21 mouse cellular contexts compared by ENCODE assay signal in genomic region chr8:70730956-70731355, GRCm38 (mm10). TPM values are rescaled to one million over a fixed set of nuclear protein-coding genes. Genes with fewer than 3 reads are reported as not detected.
DNase-seq lines count a peak whose midpoint lies in the region; ATAC-seq and TF ChIP-seq lines count a peak whose summit lies in the region.
"Had no signal": no experiment of that assay in that cellular context is flagged by ENCODE, and none has a peak within 500 bp of the region (broad histone marks: within the 10 kb centered on the region; RNA-seq: fewer than 3 reads in every experiment).

No protein-coding gene starts in this region.

- H3K4me1 ChIP-seq in forebrain, embryonic 11.5 days (replicated peaks; ENCODE audit: control insufficient read depth, insufficient read depth, low read length), result no peaks in the 10 kb centered on the region
- 0 out of 2 replicates have a peak, but pooled peaks cover 4% of the 10 kb centered on the region for H3K4me1 ChIP-seq in forebrain, embryonic 15.5 days
- H3K4me1 ChIP-seq in liver, postnatal 0 days (ENCODE audit: insufficient read depth), result peaks cover 5% of the 10 kb centered on the region
- H3K4me1 ChIP-seq in liver, embryonic 11.5 days (replicated peaks; ENCODE audit: control insufficient read depth, insufficient read depth, low read length), result peaks cover 6% of the 10 kb centered on the region
- H3K4me1 ChIP-seq in midbrain, postnatal 0 days (ENCODE audit: insufficient read depth, low read length), result no peaks in the 10 kb centered on the region

- peak; percentile 27; the same call in 1 of the 2 replicates for TF ChIP-seq CTCF in liver, postnatal 0 days (IDR thresholded peaks at IDR 0.05; ENCODE audit: low read depth)
- TF ChIP-seq CTCF in midbrain, postnatal 0 days (IDR thresholded peaks at IDR 0.05), result no peak

- no peak overlapping the region for H3K27ac ChIP-seq in forebrain, embryonic 11.5 days (ENCODE audit: low read depth, low read length)
- H3K27ac ChIP-seq in forebrain, embryonic 15.5 days (replicated peaks), result no peak overlapping the region
- peak overlapping the region; percentile 29; the same call in 1 of the 2 replicates for H3K27ac ChIP-seq in liver, postnatal 0 days (ENCODE audit: low read depth)
- no peak overlapping the region for H3K27ac ChIP-seq in liver, embryonic 11.5 days (ENCODE audit: low read depth, low read length)
- H3K27ac ChIP-seq in midbrain, postnatal 0 days (ENCODE audit: low read depth, low read length), result no peak overlapping the region
- H3K27ac ChIP-seq: embryonic facial prominence, embryonic 13.5 days; layer of hippocampus, adult 2 months; midbrain, embryonic 13.5 days had no signal

- H3K9ac ChIP-seq in forebrain, embryonic 11.5 days (ENCODE audit: low read length), result no peak overlapping the region
- H3K9ac ChIP-seq in forebrain, embryonic 15.5 days (replicated peaks), result no peak overlapping the region
- H3K9ac ChIP-seq in liver, postnatal 0 days (replicated peaks), result no peak overlapping the region
- no peak overlapping the region for H3K9ac ChIP-seq in liver, embryonic 11.5 days (ENCODE audit: low read depth, low read length)
- no peak overlapping the region for H3K9ac ChIP-seq in midbrain, postnatal 0 days (replicated peaks; ENCODE audit: low read length, poor library complexity, severe bottlenecking)
- H3K9ac ChIP-seq: embryonic facial prominence, embryonic 13.5 days; heart, embryonic 12.5 days; midbrain, embryonic 13.5 days had no signal

- WGBS in forebrain, embryonic 11.5 days, result 80% methylated on average over 4 of the region's 4 CpGs
- WGBS in forebrain, embryonic 15.5 days, result 89% methylated on average over 4 of the region's 4 CpGs
- WGBS in liver, postnatal 0 days (ENCODE audit: insufficient replicate concordance), result 53% methylated on average over 4 of the region's 4 CpGs
- WGBS in liver, embryonic 11.5 days, result 76% methylated on average over 4 of the region's 4 CpGs
- WGBS in midbrain, postnatal 0 days, result 84% methylated on average over 4 of the region's 4 CpGs

- no peak for TF ChIP-seq EP300 in liver, postnatal 0 days (IDR thresholded peaks at IDR 0.05; ENCODE audit: low read depth)

- H3K4me3 ChIP-seq in forebrain, embryonic 11.5 days (ENCODE audit: low read depth, low read length), result no peak overlapping the region
- H3K4me3 ChIP-seq in forebrain, embryonic 15.5 days, result no peak overlapping the region
- H3K4me3 ChIP-seq in liver, postnatal 0 days (ENCODE audit: low read depth, low read length), result no peak overlapping the region
- no peak overlapping the region for H3K4me3 ChIP-seq in liver, embryonic 11.5 days (ENCODE audit: low read depth, low read length)
- no peak overlapping the region for H3K4me3 ChIP-seq in midbrain, postnatal 0 days (ENCODE audit: low read depth, low read length)
- H3K4me3 ChIP-seq: layer of hippocampus, adult 2 months; midbrain, embryonic 13.5 days had no signal

- H3K4me2 ChIP-seq in forebrain, embryonic 11.5 days (ENCODE audit: low read depth, low read length, severe bottlenecking), result no peak overlapping the region
- H3K4me2 ChIP-seq in forebrain, embryonic 15.5 days (replicated peaks), result no peak overlapping the region
- H3K4me2 ChIP-seq in liver, postnatal 0 days (ENCODE audit: low read depth, low read length), result no peak overlapping the region
- H3K4me2 ChIP-seq in liver, embryonic 11.5 days, result no peak overlapping the region
- no peak overlapping the region for H3K4me2 ChIP-seq in midbrain, postnatal 0 days (ENCODE audit: low read depth, low read length, poor library complexity, severe bottlenecking)
- H3K4me2 ChIP-seq: midbrain, embryonic 13.5 days had no signal

- peak; percentile 41 for DNase-seq in forebrain, embryonic 11.5 days (ENCODE audit: low spot score)
- DNase-seq in liver, postnatal 0 days, result peak; percentile 51
- no peak for DNase-seq in liver, embryonic 11.5 days (ENCODE audit: low spot score)
- DNase-seq in B cell, adult 2 months, result peak; percentile 54 to 65
- DNase-seq in midbrain, postnatal 0 days (ENCODE audit: low spot score), result no peak
- DNase-seq in ovary, postnatal 10 days (ENCODE audit: low spot score), result no peak
- DNase-seq: adrenal gland, postnatal 14 days; cerebellum, adult 2 months; kidney, adult 18-20 months; kidney, postnatal 10 days; left cerebral cortex, postnatal 4 days; thymus, postnatal 4 days had no signal

- H3K36me3 ChIP-seq in forebrain, embryonic 11.5 days (ENCODE audit: control insufficient read depth, insufficient read depth, low read length), result no peaks in the 10 kb centered on the region
- H3K36me3 ChIP-seq in forebrain, embryonic 15.5 days, result no peaks in the 10 kb centered on the region
- no peaks in the 10 kb centered on the region for H3K36me3 ChIP-seq in liver, postnatal 0 days (replicated peaks; ENCODE audit: insufficient read depth, low read length)
- no peaks in the 10 kb centered on the region for H3K36me3 ChIP-seq in liver, embryonic 11.5 days (ENCODE audit: control insufficient read depth, insufficient read depth, low read length)
- no peaks in the 10 kb centered on the region for H3K36me3 ChIP-seq in midbrain, postnatal 0 days (ENCODE audit: insufficient read depth, low read length)
- H3K36me3 ChIP-seq: embryonic facial prominence, embryonic 13.5 days; heart, embryonic 12.5 days; midbrain, embryonic 13.5 days had no signal

- H3K9me3 ChIP-seq in forebrain, embryonic 11.5 days (ENCODE audit: control insufficient read depth, low read length), result no peaks in the 10 kb centered on the region
- no peaks in the 10 kb centered on the region for H3K9me3 ChIP-seq in forebrain, embryonic 15.5 days
- no peaks in the 10 kb centered on the region for H3K9me3 ChIP-seq in liver, postnatal 0 days (ENCODE audit: low read length)
- no peaks in the 10 kb centered on the region for H3K9me3 ChIP-seq in liver, embryonic 11.5 days (ENCODE audit: control insufficient read depth, low read length)
- H3K9me3 ChIP-seq in midbrain, postnatal 0 days (ENCODE audit: low read length), result no peaks in the 10 kb centered on the region
- H3K9me3 ChIP-seq: embryonic facial prominence, embryonic 13.5 days; heart, embryonic 12.5 days; midbrain, embryonic 13.5 days had no signal

- H3K27me3 ChIP-seq in forebrain, embryonic 11.5 days (ENCODE audit: control insufficient read depth, insufficient read depth, low read length), result peaks cover 24% of the 10 kb centered on the region
- H3K27me3 ChIP-seq in forebrain, embryonic 15.5 days, result peaks cover 30% of the 10 kb centered on the region
- peaks cover 16% of the 10 kb centered on the region; the same call in 1 of the 2 replicates for H3K27me3 ChIP-seq in liver, postnatal 0 days (ENCODE audit: insufficient read depth, low read length)
- peaks cover 52% of the 10 kb centered on the region for H3K27me3 ChIP-seq in liver, embryonic 11.5 days (replicated peaks; ENCODE audit: control insufficient read depth, insufficient read depth, low read length)
- peaks cover 14% of the 10 kb centered on the region for H3K27me3 ChIP-seq in midbrain, postnatal 0 days (ENCODE audit: insufficient read depth, low read length)

- ATAC-seq in forebrain, embryonic 11.5 days (replicated peaks; ENCODE audit: low FRiP score), result no peak
- no peak for ATAC-seq in forebrain, embryonic 15.5 days (replicated peaks)
- peak; percentile 54; the same call in 1 of the 2 replicates for ATAC-seq in liver, postnatal 0 days
- no peak for ATAC-seq in liver, embryonic 11.5 days (replicated peaks; ENCODE audit: low FRiP score)
- ATAC-seq in megakaryocyte-erythroid progenitor cell, adult 5-6 weeks (replicated peaks; ENCODE audit: low FRiP score, low TSS enrichment, poor library complexity, severe bottlenecking), result 0 out of 2 replicates have a peak, but pooled peaks have one; percentile 10
- no peak for ATAC-seq in midbrain, postnatal 0 days (ENCODE audit: low FRiP score)

RNA-seq across cellular contexts. Expression of gene Pde4c, which starts 7.4 kb away (rescaled TPM):
- polyA plus RNA-seq in forebrain, embryonic 11.5 days (2014; fragmentation: Nextera tagmentation; extraction: Ambion mirVana), result 0.13 and 0.37 TPM in 2 replicates
- 0.13 and 0.22 TPM in 2 replicates for polyA plus RNA-seq in forebrain, embryonic 15.5 days (2015; fragmentation: Nextera tagmentation; extraction: Ambion mirVana)
- polyA plus RNA-seq in liver, postnatal 0 days (2015; fragmentation: Nextera tagmentation; extraction: Ambion mirVana), result 1.6 and 1.8 TPM in 2 replicates
- polyA plus RNA-seq in liver, embryonic 11.5 days (2014; fragmentation: Nextera tagmentation; extraction: Ambion mirVana), result 0.83 and 1.3 TPM in 2 replicates
- total RNA-seq in megakaryocyte-erythroid progenitor cell, adult 5-6 weeks (2014; fragmentation: Nextera tagmentation), result 0.28 TPM in 1 of 2 replicates, not detected in the other
- total RNA-seq in megakaryocyte-erythroid progenitor cell, adult 5-6 weeks (2017), result not detected in 2 replicates
- 0.77 and 1.5 TPM in 2 replicates for total RNA-seq in midbrain, postnatal 0 days (2014; rRNA removed)
- 0.21 and 0.39 TPM in 2 replicates for polyA plus RNA-seq in midbrain, postnatal 0 days (2015; fragmentation: Nextera tagmentation; extraction: Ambion mirVana)

RNA-seq across cellular contexts. Expression of gene Gm3336, which starts 12.6 kb away (rescaled TPM):
- polyA plus RNA-seq in forebrain, embryonic 11.5 days (2014; fragmentation: Nextera tagmentation; extraction: Ambion mirVana), result not detected in 2 replicates
- not detected in 2 replicates for polyA plus RNA-seq in forebrain, embryonic 15.5 days (2015; fragmentation: Nextera tagmentation; extraction: Ambion mirVana)
- polyA plus RNA-seq in liver, postnatal 0 days (2015; fragmentation: Nextera tagmentation; extraction: Ambion mirVana), result 0.22 and 0.25 TPM in 2 replicates
- 0.15 TPM in 1 of 2 replicates, not detected in the other for polyA plus RNA-seq in liver, embryonic 11.5 days (2014; fragmentation: Nextera tagmentation; extraction: Ambion mirVana)
- not detected in 2 replicates for total RNA-seq in megakaryocyte-erythroid progenitor cell, adult 5-6 weeks (2014; fragmentation: Nextera tagmentation)
- not detected in 2 replicates for total RNA-seq in megakaryocyte-erythroid progenitor cell, adult 5-6 weeks (2017)
- not detected in 2 replicates for total RNA-seq in midbrain, postnatal 0 days (2014; rRNA removed)
- not detected in 2 replicates for polyA plus RNA-seq in midbrain, postnatal 0 days (2015; fragmentation: Nextera tagmentation; extraction: Ambion mirVana)
- total RNA-seq: gastrocnemius, postnatal 36 days; heart, postnatal 25 days; layer of hippocampus, adult 2 months; left cerebral cortex, postnatal 4 days had no signal
- polyA plus RNA-seq: activated CD4-positive, CD25-positive, alpha-beta regulatory T cell, adult 4 months; cerebellum, adult 2 months; embryonic facial prominence, embryonic 13.5 days; heart, embryonic 12.5 days; midbrain, embryonic 13.5 days had no signal

RNA-seq across cellular contexts. Expression of gene Rab3a, which starts 23.5 kb away (rescaled TPM):
- polyA plus RNA-seq in forebrain, embryonic 11.5 days (2014; fragmentation: Nextera tagmentation; extraction: Ambion mirVana), result 42.7 and 49.7 TPM in 2 replicates
- 319 and 328 TPM in 2 replicates for polyA plus RNA-seq in forebrain, embryonic 15.5 days (2015; fragmentation: Nextera tagmentation; extraction: Ambion mirVana)
- 3.2 and 3.3 TPM in 2 replicates for polyA plus RNA-seq in liver, postnatal 0 days (2015; fragmentation: Nextera tagmentation; extraction: Ambion mirVana)
- polyA plus RNA-seq in liver, embryonic 11.5 days (2014; fragmentation: Nextera tagmentation; extraction: Ambion mirVana), result 6.3 and 6.9 TPM in 2 replicates
- total RNA-seq in megakaryocyte-erythroid progenitor cell, adult 5-6 weeks (2014; fragmentation: Nextera tagmentation), result 1.8 and 7.0 TPM in 2 replicates
- total RNA-seq in megakaryocyte-erythroid progenitor cell, adult 5-6 weeks (2017), result 1.2 and 2.8 TPM in 2 replicates
- total RNA-seq in midbrain, postnatal 0 days (2014; rRNA removed), result 649 and 670 TPM in 2 replicates
- 726 and 813 TPM in 2 replicates for polyA plus RNA-seq in midbrain, postnatal 0 days (2015; fragmentation: Nextera tagmentation; extraction: Ambion mirVana)

RNA-seq across cellular contexts. Expression of gene Iqcn, which starts 27.7 kb away (rescaled TPM):
- polyA plus RNA-seq in forebrain, embryonic 11.5 days (2014; fragmentation: Nextera tagmentation; extraction: Ambion mirVana), result not detected in 2 replicates
- polyA plus RNA-seq in forebrain, embryonic 15.5 days (2015; fragmentation: Nextera tagmentation; extraction: Ambion mirVana), result 0.13 and 0.14 TPM in 2 replicates
- polyA plus RNA-seq in liver, postnatal 0 days (2015; fragmentation: Nextera tagmentation; extraction: Ambion mirVana), result 0.02 TPM in 1 of 2 replicates, not detected in the other
- not detected in 2 replicates for polyA plus RNA-seq in liver, embryonic 11.5 days (2014; fragmentation: Nextera tagmentation; extraction: Ambion mirVana)
- total RNA-seq in megakaryocyte-erythroid progenitor cell, adult 5-6 weeks (2014; fragmentation: Nextera tagmentation), result not detected in 2 replicates
- not detected in 2 replicates for total RNA-seq in megakaryocyte-erythroid progenitor cell, adult 5-6 weeks (2017)
- 0.22 TPM in 1 of 2 replicates, not detected in the other for total RNA-seq in midbrain, postnatal 0 days (2014; rRNA removed)
- polyA plus RNA-seq in midbrain, postnatal 0 days (2015; fragmentation: Nextera tagmentation; extraction: Ambion mirVana), result 0.06 and 0.07 TPM in 2 replicates
- total RNA-seq: heart, postnatal 25 days had no signal
- polyA plus RNA-seq: activated CD4-positive, CD25-positive, alpha-beta regulatory T cell, adult 4 months had no signal

RNA-seq across cellular contexts. Expression of gene Mpv17l2, which starts 29.8 kb away (rescaled TPM):
- 31.0 and 34.1 TPM in 2 replicates for polyA plus RNA-seq in forebrain, embryonic 11.5 days (2014; fragmentation: Nextera tagmentation; extraction: Ambion mirVana)
- 51.5 and 57.7 TPM in 2 replicates for polyA plus RNA-seq in forebrain, embryonic 15.5 days (2015; fragmentation: Nextera tagmentation; extraction: Ambion mirVana)
- 36.3 and 39.9 TPM in 2 replicates for polyA plus RNA-seq in liver, postnatal 0 days (2015; fragmentation: Nextera tagmentation; extraction: Ambion mirVana)
- polyA plus RNA-seq in liver, embryonic 11.5 days (2014; fragmentation: Nextera tagmentation; extraction: Ambion mirVana), result 67.7 and 76.4 TPM in 2 replicates
- 58.3 and 111 TPM in 2 replicates for total RNA-seq in megakaryocyte-erythroid progenitor cell, adult 5-6 weeks (2014; fragmentation: Nextera tagmentation)
- 4.3 and 17.6 TPM in 2 replicates for total RNA-seq in megakaryocyte-erythroid progenitor cell, adult 5-6 weeks (2017)
- total RNA-seq in midbrain, postnatal 0 days (2014; rRNA removed), result 27.8 and 29.2 TPM in 2 replicates
- 43.7 and 45.8 TPM in 2 replicates for polyA plus RNA-seq in midbrain, postnatal 0 days (2015; fragmentation: Nextera tagmentation; extraction: Ambion mirVana)

Comparison
In these comparisons a context has a peak if more than half of its experiments do, and no peak if none do; other contexts are left out.
1. ATAC-seq: peak in liver, postnatal 0 days (single experiment) and megakaryocyte-erythroid progenitor cell, adult 5-6 weeks (single experiment); none in forebrain, embryonic 11.5 days (single experiment), forebrain, embryonic 15.5 days (single experiment), liver, embryonic 11.5 days (single experiment) and midbrain, postnatal 0 days (single experiment).
2. DNase-seq: peak in forebrain, embryonic 11.5 days (single experiment), liver, postnatal 0 days (single experiment) and B cell, adult 2 months (2 of 2); none in liver, embryonic 11.5 days (single experiment), midbrain, postnatal 0 days (single experiment) and ovary, postnatal 10 days (single experiment).